Comparison of ENCODE assay signal across 8 mouse cellular contexts in the genomic region with DNA sequence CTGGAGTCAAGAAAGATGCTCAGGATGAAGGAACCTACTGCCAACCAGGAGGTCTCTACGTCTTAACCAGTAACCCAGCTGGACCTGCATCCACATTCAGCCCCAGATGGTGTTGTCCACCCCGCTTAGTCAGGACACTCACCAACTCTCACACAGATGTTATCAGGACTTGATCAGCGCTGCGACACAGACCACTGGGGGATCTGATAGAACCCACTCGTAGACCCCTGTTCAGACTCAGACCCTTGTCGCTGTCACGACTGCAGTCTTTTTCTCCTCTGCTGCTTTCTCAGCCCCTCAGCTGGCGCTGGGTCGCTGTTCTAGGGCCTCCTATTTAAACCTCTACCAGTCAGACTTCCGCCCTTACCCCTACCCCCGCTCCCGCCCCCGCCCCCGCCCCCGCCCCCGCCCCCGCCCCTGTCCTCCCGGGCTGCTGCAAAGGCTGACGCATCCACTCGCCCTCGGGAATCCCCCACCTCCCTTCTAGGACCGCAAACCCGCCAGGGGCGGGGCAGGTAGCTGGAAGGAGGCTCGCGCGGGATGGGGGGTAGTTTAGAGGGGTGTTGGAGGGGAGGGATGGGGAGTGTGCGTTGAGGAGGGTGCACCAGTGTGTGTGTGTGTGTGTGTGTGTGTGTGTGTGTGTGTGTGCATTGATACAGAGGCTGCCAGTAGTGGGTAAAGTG. TPM values are rescaled to one million over a fixed set of nuclear protein-coding genes. Genes with fewer than 3 reads are reported as not detected.
DNase-seq lines count a peak whose midpoint lies in the region; ATAC-seq and TF ChIP-seq lines count a peak whose summit lies in the region.

A gene (minus strand): TSS at position 347 of the 683 bp plus-strand sequence.

- peaks cover 6% of the 10 kb centered on the region; the same call in 1 of the 2 replicates for H3K36me3 ChIP-seq in hindbrain, postnatal 0 days (ENCODE audit: insufficient read depth, low read length)
- no peaks in the 10 kb centered on the region for H3K36me3 ChIP-seq in liver, postnatal 0 days (replicated peaks; ENCODE audit: insufficient read depth, low read length)
- H3K36me3 ChIP-seq in neural tube, embryonic 12.5 days, result peaks cover 6% of the 10 kb centered on the region; the same call in 1 of the 2 replicates

- no peak for TF ChIP-seq CTCF in hindbrain, postnatal 0 days (IDR thresholded peaks at IDR 0.05; ENCODE audit: low read depth)
- no peak for TF ChIP-seq CTCF in liver, postnatal 0 days (IDR thresholded peaks at IDR 0.05; ENCODE audit: low read depth)

- no peak for TF ChIP-seq EP300 in liver, postnatal 0 days (IDR thresholded peaks at IDR 0.05; ENCODE audit: low read depth)

- no peaks in the 10 kb centered on the region for H3K9me3 ChIP-seq in hindbrain, postnatal 0 days (ENCODE audit: low read length)
- H3K9me3 ChIP-seq in liver, postnatal 0 days (ENCODE audit: low read length), result no peaks in the 10 kb centered on the region
- no peaks in the 10 kb centered on the region for H3K9me3 ChIP-seq in neural tube, embryonic 12.5 days

- H3K27me3 ChIP-seq in hindbrain, postnatal 0 days (ENCODE audit: insufficient read depth, low read length), result no peaks in the 10 kb centered on the region
- peaks cover 17% of the 10 kb centered on the region for H3K27me3 ChIP-seq in liver, postnatal 0 days (ENCODE audit: insufficient read depth, low read length)
- H3K27me3 ChIP-seq in neural tube, embryonic 12.5 days (replicated peaks), result peaks cover 23% of the 10 kb centered on the region

- peaks cover 3% of the 10 kb centered on the region for H3K4me1 ChIP-seq in hindbrain, postnatal 0 days (ENCODE audit: insufficient read depth, low read length)
- H3K4me1 ChIP-seq in liver, postnatal 0 days (ENCODE audit: insufficient read depth), result peaks cover 4% of the 10 kb centered on the region
- peaks cover 5% of the 10 kb centered on the region; the same call in 1 of the 2 replicates for H3K4me1 ChIP-seq in neural tube, embryonic 12.5 days

- no peak within 1 kb of the TSS for H3K27ac ChIP-seq in hindbrain, postnatal 0 days
- no peak within 1 kb of the TSS for H3K27ac ChIP-seq in liver, postnatal 0 days (ENCODE audit: low read depth)
- H3K27ac ChIP-seq in neural tube, embryonic 12.5 days, result no peak within 1 kb of the TSS

- H3K4me3 ChIP-seq in hindbrain, postnatal 0 days (ENCODE audit: low read length), result peak within 1 kb of the TSS; percentile 34
- H3K4me3 ChIP-seq in liver, postnatal 0 days (ENCODE audit: low read depth, low read length), result peak within 1 kb of the TSS; percentile 15
- H3K4me3 ChIP-seq in neural tube, embryonic 12.5 days, result peak within 1 kb of the TSS; percentile 34

- H3K4me2 ChIP-seq in hindbrain, postnatal 0 days (ENCODE audit: low read depth, low read length), result peak within 1 kb of the TSS; percentile 52
- peak within 1 kb of the TSS; percentile 42 for H3K4me2 ChIP-seq in liver, postnatal 0 days (ENCODE audit: low read depth, low read length)
- peak within 1 kb of the TSS; percentile 75 for H3K4me2 ChIP-seq in neural tube, embryonic 12.5 days (replicated peaks)

- ATAC-seq in CD4-positive, CD25-positive, alpha-beta regulatory T cell, adult 4 months, result peak; percentile 89
- peak; percentile 52; the same call in 1 of the 2 replicates for ATAC-seq in hindbrain, postnatal 0 days
- peak; percentile 38; the same call in 1 of the 2 replicates for ATAC-seq in liver, postnatal 0 days
- peak; percentile 54 for ATAC-seq in neural tube, embryonic 12.5 days (ENCODE audit: low FRiP score, low read depth)

- WGBS in hindbrain, postnatal 0 days, result 3% methylated on average over 19 of the region's 28 CpGs
- WGBS in liver, postnatal 0 days (ENCODE audit: insufficient replicate concordance), result under 1% methylated on average over 23 of the region's 28 CpGs
- 1% methylated on average over 28 of the region's 28 CpGs for WGBS in neural tube, embryonic 12.5 days

- DNase-seq in adrenal gland, postnatal 10 days, result peak; percentile 67
- DNase-seq in forelimb bud, embryonic 11.5 days (ENCODE audit: low read depth, low spot score), result peak; percentile 45
- peak; percentile 25 for DNase-seq in hindbrain, postnatal 0 days (ENCODE audit: low spot score)
- DNase-seq in liver, postnatal 0 days, result peak; percentile 49
- DNase-seq in thymus, postnatal 4 days, result peak; percentile 79
- DNase-seq in left cerebral cortex, adult 11 months (ENCODE audit: low spot score), result no peak

- peak within 1 kb of the TSS; percentile 38 for H3K9ac ChIP-seq in hindbrain, postnatal 0 days (replicated peaks; ENCODE audit: low read length)
- 0 out of 2 replicates have a peak within 1 kb of the TSS, but pooled peaks have one; percentile 2 for H3K9ac ChIP-seq in liver, postnatal 0 days (replicated peaks)
- peak within 1 kb of the TSS; percentile 29 for H3K9ac ChIP-seq in neural tube, embryonic 12.5 days

RNA-seq across cellular contexts. Expression of the gene that starts here (rescaled TPM):
- 10 to 100 TPM; 12.1 to 12.8 TPM for polyA plus RNA-seq in CD4-positive, CD25-positive, alpha-beta regulatory T cell, adult 4 months (2017; shearing (Covaris generic))
- 1 to 10 TPM; 5.6 to 9.1 TPM for total RNA-seq in adrenal gland, postnatal 10 days (2021)
- total RNA-seq in hindbrain, postnatal 0 days (2014; rRNA removed), result 3.9 and 5.1 TPM in 2 replicates
- 2.4 and 2.7 TPM in 2 replicates for polyA plus RNA-seq in hindbrain, postnatal 0 days (2015; fragmentation: Nextera tagmentation; extraction: Ambion mirVana)
- polyA plus RNA-seq in liver, postnatal 0 days (2015; fragmentation: Nextera tagmentation; extraction: Ambion mirVana), result 0.49 and 0.63 TPM in 2 replicates
- 3.5 and 6.0 TPM in 2 replicates for polyA plus RNA-seq in neural tube, embryonic 12.5 days (2016; fragmentation: Nextera tagmentation; extraction: Ambion mirVana)

Comparison
In these comparisons a context has a peak if more than half of its experiments do, and no peak if none do; other contexts are left out.
1. Peak in DNase-seq, ATAC-seq, H3K4me3 ChIP-seq, H3K9ac ChIP-seq and H3K4me2 ChIP-seq in liver, postnatal 0 days; RNA of the gene not detected or under 1 TPM.
2. ATAC-seq: peak in every context shown above with its lines; median percentile 89 in CD4-positive, CD25-positive, alpha-beta regulatory T cell, adult 4 months; 54 in neural tube, embryonic 12.5 days; 52 in hindbrain, postnatal 0 days; 38 in liver, postnatal 0 days.